Mouse (Mus musculus): ENCODE measurements at regions not wholly inside any gene's neighbourhood (a gene's known extent, or its start where the extent isn't known, plus 50 kb on each side); places are given as distances from the start of the nearest gene placed in this dataset.

GRCm38 (mm10) chr14:31969531-31969930 lies 59.3 kb upstream of the Galnt15 start:
- Histone ChIP-seq H3K4me2 (peak overlapping the region; percentile 56), H3K27me3 (replicated peaks) (no peaks in the 10 kb centered on the region; the same call in 1 of the 2 replicates)
- 44% methylated on average over 4 of the region's 4 CpGs for WGBS (ENCODE audit: insufficient replicate concordance)

DNA sequence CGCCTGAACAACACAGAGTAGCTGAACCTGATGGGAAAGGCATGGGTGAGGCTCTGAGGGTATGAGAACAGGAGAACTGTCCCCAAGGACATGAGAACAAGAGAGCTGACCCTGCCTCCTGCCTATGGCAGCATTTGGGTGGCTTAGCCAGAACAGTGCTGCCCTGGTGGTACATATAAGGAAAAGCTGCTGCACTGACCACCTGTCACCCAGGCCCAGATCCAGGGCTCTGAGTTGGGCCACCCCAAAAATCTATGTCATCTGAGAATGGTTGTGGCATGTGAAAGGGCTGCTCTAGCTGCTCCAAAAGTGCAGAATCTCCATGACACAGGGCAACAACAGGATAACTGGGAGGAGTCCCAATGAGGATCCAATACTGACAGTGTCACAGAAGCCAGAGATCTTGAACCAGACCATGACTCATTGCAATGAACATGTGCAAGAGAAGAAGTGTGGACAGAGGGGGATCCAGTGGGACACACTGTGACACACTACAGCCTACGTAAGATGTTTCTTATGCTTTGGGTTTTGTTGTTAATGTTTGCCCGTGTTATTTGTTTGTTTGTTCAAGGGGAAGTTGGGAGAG lies 58.5 kb upstream of the Galnt15 start:
- peak overlapping the region; percentile 59 for H3K9ac ChIP-seq

More at GRCm38 (mm10) chr14:31969531-31969930, 59.3 kb upstream of the Galnt15 start:
- H3K36me3 ChIP-seq: no peaks in the 10 kb centered on the region
- no peaks in the 10 kb centered on the region for H3K9me3 ChIP-seq (replicated peaks)
- H3K4me3 ChIP-seq: no peak overlapping the region
- H3K27ac ChIP-seq: peak overlapping the region; percentile 99
- H3K9ac ChIP-seq: peak overlapping the region; percentile 59
- ATAC-seq: peak; percentile 72
- peaks cover 55% of the 10 kb centered on the region for H3K4me1 ChIP-seq

GRCm38 (mm10) chr14:31970851-31971250 lies 57.9 kb upstream of the Galnt15 start:
- peak overlapping the region; percentile 56 for H3K4me2 ChIP-seq
- no peaks in the 10 kb centered on the region for H3K9me3 ChIP-seq (replicated peaks)
- peak; percentile 90 for ATAC-seq
- H3K27me3 ChIP-seq (replicated peaks): no peaks in the 10 kb centered on the region
- peaks cover 62% of the 10 kb centered on the region for H3K4me1 ChIP-seq
- H3K4me3 ChIP-seq: peak overlapping the region; percentile 20; the same call in 1 of the 2 replicates
- no peaks in the 10 kb centered on the region for H3K36me3 ChIP-seq
- WGBS (ENCODE audit: insufficient replicate concordance): 19% methylated on average over 9 of the region's 9 CpGs
- peak overlapping the region; percentile 99 for H3K27ac ChIP-seq
- peak overlapping the region; percentile 59 for H3K9ac ChIP-seq

More for the DNA sequence above, 58.5 kb upstream of the Galnt15 start:
- peak; percentile 66 for ATAC-seq
- Histone ChIP-seq H3K27me3 (replicated peaks) (no peaks in the 10 kb centered on the region), H3K36me3 (no peaks in the 10 kb centered on the region), H3K4me2 (peak overlapping the region; percentile 56), H3K4me3 (no peak overlapping the region), H3K4me1 (peaks cover 61% of the 10 kb centered on the region), H3K27ac (peak overlapping the region; percentile 99), H3K9me3 (replicated peaks) (no peaks in the 10 kb centered on the region)
- 45% methylated on average over 3 of the region's 3 CpGs for WGBS (ENCODE audit: insufficient replicate concordance)

DNA sequence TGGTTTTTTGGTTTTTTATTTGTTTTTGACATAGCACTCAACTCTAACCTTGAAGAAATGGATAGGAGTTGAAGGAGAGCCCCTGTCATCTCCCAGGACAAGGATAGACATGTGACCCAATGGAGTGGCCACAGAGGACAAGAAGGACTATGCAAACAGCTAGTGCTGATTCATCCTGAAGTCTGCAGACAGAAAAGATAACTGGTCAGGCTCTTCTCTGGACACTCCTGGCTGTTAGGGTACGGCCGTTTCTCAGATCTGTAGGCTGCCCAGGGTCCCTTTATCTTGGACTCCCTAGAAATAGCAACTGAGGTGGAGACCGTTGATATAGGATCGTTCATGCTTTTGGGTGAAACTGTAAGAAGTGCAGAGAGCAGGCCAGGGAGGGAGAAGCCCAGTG lies 55.1 kb upstream of the Galnt15 start:
- peak overlapping the region; percentile 25; the same call in 1 of the 2 replicates for H3K4me3 ChIP-seq
- H3K27ac ChIP-seq: peak overlapping the region; percentile 99
- WGBS (ENCODE audit: insufficient replicate concordance): 22% methylated on average over 4 of the region's 4 CpGs
- H3K4me2 ChIP-seq: peak overlapping the region; percentile 59
- H3K9me3 ChIP-seq (replicated peaks): no peaks in the 10 kb centered on the region
- H3K27me3 ChIP-seq (replicated peaks): no peaks in the 10 kb centered on the region
- peak overlapping the region; percentile 59 for H3K9ac ChIP-seq
- ATAC-seq: peak; percentile 46
- H3K36me3 ChIP-seq: no peaks in the 10 kb centered on the region
- H3K4me1 ChIP-seq: peaks cover 71% of the 10 kb centered on the region

DNA sequence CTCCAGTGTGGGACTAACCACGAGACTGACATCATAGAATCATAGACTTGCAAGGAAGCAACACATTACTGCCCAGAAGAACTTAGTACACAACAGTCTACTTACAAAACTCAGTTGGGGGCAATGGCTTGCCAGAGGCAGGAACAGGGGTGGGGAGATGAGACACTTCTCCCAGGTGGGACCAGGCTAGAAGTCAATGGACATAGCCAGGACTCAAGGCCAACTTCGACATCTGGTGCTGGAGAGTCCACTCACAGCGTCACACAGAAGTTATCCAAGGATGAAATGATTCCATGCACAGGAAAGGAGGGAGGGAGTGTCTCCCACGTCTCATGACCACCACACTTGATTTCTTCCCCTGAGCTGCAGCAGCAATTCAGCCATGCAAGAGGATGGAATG lies 50.6 kb upstream of the Galnt15 start:
- no peak for ATAC-seq

GRCm38 (mm10) chr14:31978690-31979089 lies 50.1 kb upstream of the Galnt15 start:
- no peaks in the 10 kb centered on the region for H3K36me3 ChIP-seq
- H3K27ac ChIP-seq: no peak overlapping the region
- H3K9ac ChIP-seq: no peak overlapping the region
- WGBS (ENCODE audit: insufficient replicate concordance): 47% methylated on average over 3 of the region's 3 CpGs
- H3K4me1 ChIP-seq: peaks cover 24% of the 10 kb centered on the region
- peaks cover 20% of the 10 kb centered on the region; the same call in 1 of the 2 replicates for H3K27me3 ChIP-seq (replicated peaks)
- no peak overlapping the region for H3K4me2 ChIP-seq
- no peaks in the 10 kb centered on the region for H3K9me3 ChIP-seq (replicated peaks)
- ATAC-seq: no peak
- no peak overlapping the region for H3K4me3 ChIP-seq

More for the DNA sequence above, 50.6 kb upstream of the Galnt15 start:
- WGBS (ENCODE audit: insufficient replicate concordance): 59% methylated on average over 4 of the region's 4 CpGs
- Histone ChIP-seq H3K9me3 (replicated peaks) (no peaks in the 10 kb centered on the region), H3K4me3 (no peak overlapping the region), H3K9ac (no peak overlapping the region), H3K4me2 (no peak overlapping the region), H3K4me1 (peaks cover 28% of the 10 kb centered on the region), H3K27ac (no peak overlapping the region), H3K27me3 (replicated peaks) (peaks cover 20% of the 10 kb centered on the region; the same call in 1 of the 2 replicates), H3K36me3 (no peaks in the 10 kb centered on the region)

All from liver, embryonic 12.5 days (tissue).